ENCODE assay signal across 8 mouse cellular contexts in the genomic region with DNA sequence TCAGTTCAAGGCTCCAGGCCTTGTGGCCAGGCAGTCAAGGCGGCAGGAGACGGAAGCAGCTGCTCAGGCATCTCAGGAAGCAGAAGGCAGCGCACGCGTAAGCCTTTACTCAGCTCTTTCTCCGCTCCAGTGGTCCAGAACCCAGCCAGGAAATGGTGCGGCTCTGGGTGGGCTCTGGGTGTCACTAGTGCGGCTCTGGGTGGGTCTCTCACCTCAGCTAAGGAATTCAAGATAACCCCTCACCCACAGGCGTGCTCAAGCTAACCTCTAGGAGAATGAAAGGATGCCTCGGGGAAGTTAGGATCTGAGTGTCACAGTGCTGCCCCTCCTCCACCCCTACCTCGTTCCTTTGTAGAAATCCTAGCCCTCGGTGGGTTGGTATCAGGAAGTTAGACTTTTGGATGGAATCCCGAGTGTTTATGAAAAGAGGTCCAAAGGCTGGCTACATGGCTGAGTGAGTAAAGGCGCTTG. TPM values are rescaled to one million over a fixed set of nuclear protein-coding genes. Genes with fewer than 3 reads are reported as not detected.
A peak's percentile ranks its signal among the peaks of the same experiment; 100 is the strongest.
DNase-seq lines count a peak whose midpoint lies in the region; ATAC-seq and TF ChIP-seq lines count a peak whose summit lies in the region.

No protein-coding gene starts in this region.

- 39% methylated on average over 14 of the region's 14 CpGs for WGBS in lung, embryonic 14.5 days

- H3K27ac ChIP-seq in lung, embryonic 14.5 days (ENCODE audit: low read depth), result no peak overlapping the region

- no peak overlapping the region for H3K4me3 ChIP-seq in lung, embryonic 14.5 days (ENCODE audit: low read depth, low read length)
- peak overlapping the region; percentile 71 for H3K4me3 ChIP-seq in megakaryocyte, embryonic 14.5 days (replicated peaks)

- no peaks in the 10 kb centered on the region for H3K36me3 ChIP-seq in lung, embryonic 14.5 days (ENCODE audit: insufficient read depth)
- H3K36me3 ChIP-seq in megakaryocyte, embryonic 14.5 days (replicated peaks; ENCODE audit: low read length), result no peaks in the 10 kb centered on the region

- peaks cover 9% of the 10 kb centered on the region; the same call in 1 of the 2 replicates for H3K4me1 ChIP-seq in lung, embryonic 14.5 days (ENCODE audit: insufficient read depth)
- peaks cover 27% of the 10 kb centered on the region for H3K4me1 ChIP-seq in megakaryocyte, embryonic 14.5 days

- peaks cover 3% of the 10 kb centered on the region; the same call in 1 of the 2 replicates for H3K9me3 ChIP-seq in lung, embryonic 14.5 days (ENCODE audit: low read depth, low read length)
- H3K9me3 ChIP-seq in megakaryocyte, embryonic 14.5 days, result peaks cover 21% of the 10 kb centered on the region

- no peaks in the 10 kb centered on the region for H3K27me3 ChIP-seq in lung, embryonic 14.5 days (ENCODE audit: insufficient read depth, low read length)
- H3K27me3 ChIP-seq in megakaryocyte, embryonic 14.5 days (replicated peaks), result peaks cover 7% of the 10 kb centered on the region

- DNase-seq in lung, embryonic 14.5 days, result peak; percentile 47
- DNase-seq in lung, postnatal 4 days, result no peak
- DNase-seq in R1 (ENCODE audit: low read depth, low spot score), result peak; percentile 65
- peak; percentile 84 for DNase-seq in kidney, adult 9 months
- DNase-seq in adrenal gland, adult (ENCODE audit: inconsistent age in 2 of 2, low spot score in 1 of 2), result no peak
- DNase-seq in frontal cortex, adult 2 months (ENCODE audit: extremely low spot score in 1 of 2, low spot score in 1 of 2), result no peak
- DNase-seq in urinary bladder, postnatal 14 days (ENCODE audit: low spot score), result no peak

- no peak overlapping the region for H3K9ac ChIP-seq in lung, embryonic 14.5 days

- H3K4me2 ChIP-seq in lung, embryonic 14.5 days, result peak overlapping the region; percentile 22; the same call in 1 of the 2 replicates

- no peak for TF ChIP-seq CTCF in lung, embryonic 14.5 days (IDR thresholded peaks at IDR 0.05; ENCODE audit: low read depth)

- ATAC-seq in lung, embryonic 14.5 days (ENCODE audit: insufficient read depth), result peak; percentile 16; the same call in 1 of the 2 replicates

RNA-seq across cellular contexts. Expression of gene Syde2, which starts 18.6 kb away (rescaled TPM):
- 2.5 and 3.2 TPM in 2 replicates for polyA plus RNA-seq in lung, embryonic 14.5 days (2014; fragmentation: Nextera tagmentation; extraction: Ambion mirVana)
- 0.03 TPM in 1 of 2 replicates, not detected in the other for polyA plus RNA-seq in megakaryocyte, embryonic 14.5 days (2012; ENCODE audit: insufficient read depth, low replicate concordance)
- polyA plus RNA-seq in frontal cortex, adult 2 months (2012; rRNA removed), result 3.3 and 3.5 TPM in 2 replicates

RNA-seq across cellular contexts. Expression of gene 2410004B18Rik, which starts 31.3 kb away (rescaled TPM):
- polyA plus RNA-seq in lung, embryonic 14.5 days (2014; fragmentation: Nextera tagmentation; extraction: Ambion mirVana), result 50.7 and 52.7 TPM in 2 replicates
- 30.4 and 32.2 TPM in 2 replicates for polyA plus RNA-seq in megakaryocyte, embryonic 14.5 days (2012; ENCODE audit: insufficient read depth, low replicate concordance)
- polyA plus RNA-seq in frontal cortex, adult 2 months (2012; rRNA removed), result 38.7 and 39.9 TPM in 2 replicates

RNA-seq across cellular contexts. Expression of gene Bcl10, which starts 46.5 kb away (rescaled TPM):
- 50.6 and 50.7 TPM in 2 replicates for polyA plus RNA-seq in lung, embryonic 14.5 days (2014; fragmentation: Nextera tagmentation; extraction: Ambion mirVana)
- polyA plus RNA-seq in megakaryocyte, embryonic 14.5 days (2012; ENCODE audit: insufficient read depth, low replicate concordance), result 13.7 and 17.2 TPM in 2 replicates
- polyA plus RNA-seq in frontal cortex, adult 2 months (2012; rRNA removed), result 14.0 TPM in 2 replicates

Comparison
In these comparisons a context has a peak if more than half of its experiments do, and no peak if none do; other contexts are left out.
1. DNase-seq: peak in lung, embryonic 14.5 days (single experiment), R1 (single experiment) and kidney, adult 9 months (single experiment); none in lung, postnatal 4 days (0 of 2), adrenal gland, adult (0 of 2), frontal cortex, adult 2 months (0 of 2) and urinary bladder, postnatal 14 days (single experiment).